Mouse (Mus musculus) forebrain, embryonic 16.5 days (tissue): ENCODE measurements around the gene Pcmt1. TPM values are rescaled to one million over a fixed set of nuclear protein-coding genes. Genes with fewer than 3 reads are reported as not detected.

Experiments used
- ATAC-seq: fragments of 200-750 bp; cut with Nextera tagmentation; 2 replicates; pipeline ENCODE4 v1.8.0; 2017; ENCODE audit warnings: mild to moderate bottlenecking, moderate library complexity
- H3K27ac ChIP-seq: fragments of 300-500 bp; sonication (generic); 2 replicates; pipeline ENCODE4 v1.5.1; 2014; ENCODE audit warnings: low read length, control low read depth
- H3K27me3 ChIP-seq: fragments of 300-500 bp; sonication (generic); replicated peaks from 2 replicates; pipeline ENCODE4 v1.6.1; 2014; ENCODE audit warnings: low read length; ENCODE audit not compliant: control insufficient read depth, insufficient read depth
- H3K36me3 ChIP-seq: fragments of 300-500 bp; sonication (generic); 2 replicates; pipeline ENCODE4 v1.6.1; 2014; ENCODE audit not compliant: control insufficient read depth, insufficient read depth
- H3K4me1 ChIP-seq: fragments of 300-500 bp; sonication (generic); replicated peaks from 2 replicates; pipeline ENCODE4 v1.6.1; 2014; ENCODE audit warnings: low read length; ENCODE audit not compliant: control insufficient read depth, insufficient read depth
- H3K4me2 ChIP-seq: fragments of 300-500 bp; sonication (generic); 2 replicates; pipeline ENCODE4 v1.6.1; 2014; ENCODE audit warnings: mild to moderate bottlenecking, low read length, control low read depth
- H3K4me3 ChIP-seq: fragments of 300-500 bp; sonication (generic); replicated peaks from 2 replicates; pipeline ENCODE4 v1.5.1; 2014; ENCODE audit warnings: mild to moderate bottlenecking, low read length, control low read depth
- H3K9ac ChIP-seq: fragments of 300-500 bp; sonication (generic); replicated peaks from 2 replicates; pipeline ENCODE4 v1.6.1; 2014; ENCODE audit warnings: low read depth, low read length, control low read depth
- H3K9me3 ChIP-seq: fragments of 300-500 bp; sonication (generic); 2 replicates; pipeline ENCODE4 v1.6.1; 2016; ENCODE audit warnings: low read length; ENCODE audit not compliant: control insufficient read depth
- WGBS: fragments of 180-500 bp; shearing (Covaris S2); extraction: QIAGEN DNeasy Blood & Tissue Kit; methylation state at CpG from one replicate; pipeline ENCODE4 v1.1.7; 2014; 5-methylcytosine and 5-hydroxymethylcytosine counted together
- polyA plus RNA-seq: library from polyadenylated mRNA; unstranded; fragments of >200 nt; fragmentation: Nextera tagmentation; extraction: Ambion mirVana; gene quantifications from 2 replicates; pipeline ENCODE4 v1.2.1, GENCODE M21; 2015

The Pcmt1 gene
- 170 and 173 TPM in 2 replicates for polyA plus RNA-seq

DNA sequence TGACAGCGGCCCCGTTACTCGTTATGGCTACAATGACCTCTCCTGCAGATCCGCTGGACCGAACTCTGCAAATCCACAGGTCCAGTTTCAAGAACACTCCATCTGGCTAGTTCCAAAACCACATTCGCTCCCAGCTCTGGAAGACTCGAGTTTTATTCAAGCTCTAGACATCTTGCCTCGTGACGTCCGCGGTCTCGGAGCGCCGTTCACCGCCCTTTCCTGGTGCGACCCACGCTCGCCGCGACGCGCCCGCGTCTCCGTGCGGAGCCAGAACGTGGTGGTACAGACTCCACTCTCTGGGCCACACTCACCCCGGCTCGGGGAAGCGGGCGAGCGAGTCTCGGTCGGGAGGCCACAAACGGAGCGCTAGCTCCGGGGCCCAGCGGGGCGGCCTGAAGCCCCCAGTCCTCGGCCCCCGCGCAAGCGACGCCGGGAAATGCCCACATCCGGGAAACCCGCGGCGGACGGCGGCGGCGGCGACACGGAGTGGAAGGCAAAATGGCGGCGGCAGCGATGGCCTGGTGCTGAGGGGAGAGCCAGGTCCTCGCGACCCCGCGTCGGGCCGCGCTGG lies at the start of gene Pcmt1, which contains the start of gene Lats1:
Gene Pcmt1, minus strand, starts transcription at position 406 of the 571 bp plus-strand sequence.
Gene Lats1, plus strand, starts transcription at position 484 of the 571 bp plus-strand sequence.
- WGBS, result under 1% methylated on average over 58 of the region's 65 CpGs
- Histone ChIP-seq H3K36me3 (peaks cover 10% of the 10 kb centered on the region), H3K4me1 (peaks cover 34% of the 10 kb centered on the region), H3K9ac (peak within 1 kb of the TSS; percentile 98), H3K27me3 (no peaks in the 10 kb centered on the region), H3K4me3 (peak within 1 kb of the TSS; percentile 93), H3K9me3 (no peaks in the 10 kb centered on the region), H3K4me2 (peak within 1 kb of the TSS; percentile 85), H3K27ac (peak within 1 kb of the TSS; percentile 95)
- ATAC-seq, result peak; percentile 88

DNA sequence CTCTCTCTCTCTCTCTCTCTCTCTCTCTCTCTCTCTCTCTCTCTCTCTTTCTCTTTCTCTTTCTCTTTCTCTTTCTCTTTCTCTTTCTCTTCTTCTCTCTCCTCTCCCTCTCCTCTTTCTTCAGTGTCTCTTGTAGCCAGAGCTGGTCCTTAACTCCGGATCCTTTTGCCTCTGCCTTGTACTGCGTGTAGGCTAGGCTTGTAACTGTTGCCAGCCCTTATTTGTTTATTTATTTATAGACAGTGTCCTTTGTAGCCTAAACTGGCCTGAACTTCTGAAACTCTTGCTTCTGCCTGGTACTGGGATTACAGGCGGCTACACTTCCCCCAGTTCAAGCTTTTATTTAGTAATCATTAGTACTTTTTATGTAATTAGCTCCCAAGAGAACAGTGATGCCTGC lies 46.1 kb upstream of the Pcmt1 start:
- H3K9ac ChIP-seq, result no peak overlapping the region
- peaks cover 17% of the 10 kb centered on the region for H3K4me1 ChIP-seq
- H3K27me3 ChIP-seq, result no peaks in the 10 kb centered on the region
- no peaks in the 10 kb centered on the region for H3K9me3 ChIP-seq
- no peaks in the 10 kb centered on the region for H3K36me3 ChIP-seq
- no peak overlapping the region for H3K27ac ChIP-seq
- ATAC-seq, result no peak
- H3K4me3 ChIP-seq, result no peak overlapping the region
- peak overlapping the region; percentile 92 for H3K4me2 ChIP-seq
- 17% methylated on average over 3 of the region's 3 CpGs for WGBS

DNA sequence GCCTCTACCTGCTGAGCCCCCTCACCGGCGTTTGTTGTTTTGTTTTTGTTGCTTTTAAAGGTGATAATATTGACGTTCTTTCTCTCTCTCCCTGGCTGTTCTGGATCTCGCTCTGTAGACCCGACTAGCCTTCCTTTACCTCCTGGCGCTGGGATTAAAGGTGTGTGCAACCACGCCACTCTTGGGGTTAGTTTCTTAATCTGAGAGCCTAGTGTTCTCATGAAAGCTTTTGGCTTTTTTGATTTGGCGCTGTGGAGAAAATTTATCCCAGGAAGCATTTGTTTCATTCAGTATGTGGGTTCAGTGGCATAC lies 45.5 kb upstream of the Pcmt1 start:
- WGBS, result 0% methylated on average over 8 of the region's 8 CpGs
- Histone ChIP-seq H3K9me3 (no peaks in the 10 kb centered on the region), H3K4me2 (peak overlapping the region; percentile 92), H3K9ac (peak overlapping the region; percentile 73), H3K36me3 (no peaks in the 10 kb centered on the region), H3K27ac (peak overlapping the region; percentile 71; the same call in 1 of the 2 replicates), H3K27me3 (no peaks in the 10 kb centered on the region), H3K4me1 (peaks cover 15% of the 10 kb centered on the region), H3K4me3 (peak overlapping the region; percentile 81)
- ATAC-seq, result no peak

DNA sequence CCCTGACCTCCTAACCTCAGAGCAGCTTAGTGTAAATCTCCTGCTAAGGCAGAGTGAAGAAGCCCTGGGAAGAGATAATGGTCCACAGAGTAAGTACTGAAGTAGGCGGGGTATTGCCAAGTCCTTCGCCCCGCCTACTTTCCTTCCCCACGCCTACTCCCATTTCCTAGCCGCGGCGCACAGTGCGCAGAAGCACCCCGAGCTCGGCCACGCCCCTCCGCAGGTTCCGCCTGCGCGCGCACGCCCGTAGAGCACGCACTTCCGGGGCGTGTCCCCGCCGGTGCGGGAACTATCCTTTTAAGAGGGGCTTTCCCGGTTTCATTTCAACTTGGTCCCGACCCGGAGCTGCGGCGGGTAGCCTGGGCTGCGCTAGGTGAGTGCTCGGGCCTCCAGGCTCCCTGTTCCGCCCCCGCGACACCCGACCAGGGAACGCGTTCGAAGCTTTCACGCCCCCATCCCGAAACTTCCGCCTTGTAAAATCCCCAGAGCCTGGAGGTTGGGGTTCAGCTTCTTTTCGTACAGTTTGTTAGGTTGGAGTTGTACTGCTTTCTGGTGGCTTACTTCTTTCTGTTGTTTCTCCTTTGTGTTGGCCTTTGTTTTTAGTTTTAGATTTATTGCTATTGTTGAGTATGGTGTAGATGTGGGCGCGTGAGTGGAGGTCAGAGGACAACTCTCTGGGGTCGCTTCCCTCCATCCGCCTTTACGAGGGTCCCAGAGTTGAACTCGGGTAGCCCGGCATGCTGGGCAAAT lies 45.0 kb upstream of the Pcmt1 start, which contains the start of gene Katna1:
Gene Katna1, plus strand, starts transcription at position 250 of the 750 bp plus-strand sequence.
- Histone ChIP-seq H3K4me3 (peak within 1 kb of the TSS; percentile 81), H3K27ac (peak within 1 kb of the TSS; percentile 71), H3K4me2 (peak within 1 kb of the TSS; percentile 92), H3K36me3 (no peaks in the 10 kb centered on the region), H3K9me3 (no peaks in the 10 kb centered on the region), H3K4me1 (peaks cover 12% of the 10 kb centered on the region), H3K27me3 (no peaks in the 10 kb centered on the region), H3K9ac (peak within 1 kb of the TSS; percentile 73)
- peak; percentile 99 for ATAC-seq
- WGBS, result under 1% methylated on average over 49 of the region's 49 CpGs

DNA sequence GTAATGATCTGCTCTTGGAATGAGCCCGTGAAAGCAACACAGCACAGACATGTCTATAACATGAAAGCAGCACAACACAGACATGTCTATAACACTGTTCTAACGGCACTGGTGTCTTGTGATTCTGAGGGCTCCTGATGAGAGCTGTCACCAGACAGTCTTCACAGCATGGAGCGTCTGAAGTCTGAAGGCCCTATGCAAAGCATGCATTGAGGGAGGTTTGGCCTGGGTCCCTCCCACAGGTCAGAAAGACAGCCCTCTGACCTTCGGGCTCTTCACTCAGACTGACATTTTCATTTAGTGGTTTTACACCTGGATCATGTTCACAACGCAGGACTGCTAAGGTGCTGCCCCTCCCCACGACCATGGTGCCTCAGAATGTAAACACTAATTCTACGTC lies 34.1 kb upstream of the Pcmt1 start:
- H3K27ac ChIP-seq, result no peak overlapping the region
- peaks cover 30% of the 10 kb centered on the region for H3K36me3 ChIP-seq
- WGBS, result 79% methylated on average over 7 of the region's 7 CpGs
- no peaks in the 10 kb centered on the region for H3K27me3 ChIP-seq
- no peak for ATAC-seq
- H3K4me1 ChIP-seq, result no peaks in the 10 kb centered on the region
- H3K9me3 ChIP-seq, result no peaks in the 10 kb centered on the region
- H3K4me3 ChIP-seq, result no peak overlapping the region
- H3K9ac ChIP-seq, result no peak overlapping the region
- no peak overlapping the region for H3K4me2 ChIP-seq

DNA sequence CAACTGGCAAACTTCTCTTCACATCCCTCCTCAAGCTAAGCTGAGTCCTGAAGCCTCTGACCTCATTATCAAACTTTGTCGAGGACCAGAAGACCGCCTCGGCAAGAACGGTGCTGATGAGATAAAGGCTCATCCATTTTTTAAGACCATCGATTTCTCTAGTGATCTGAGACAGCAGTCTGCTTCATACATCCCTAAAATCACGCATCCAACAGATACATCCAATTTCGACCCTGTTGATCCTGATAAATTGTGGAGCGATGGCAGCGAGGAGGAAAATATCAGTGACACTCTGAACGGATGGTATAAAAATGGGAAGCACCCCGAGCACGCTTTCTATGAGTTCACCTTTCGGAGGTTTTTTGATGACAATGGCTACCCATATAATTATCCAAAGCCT lies 31.6 kb upstream of the Pcmt1 start:
- ATAC-seq, result no peak
- Histone ChIP-seq H3K9ac (no peak overlapping the region), H3K9me3 (no peaks in the 10 kb centered on the region), H3K4me1 (no peaks in the 10 kb centered on the region), H3K27me3 (no peaks in the 10 kb centered on the region), H3K27ac (no peak overlapping the region), H3K36me3 (peaks cover 30% of the 10 kb centered on the region), H3K4me2 (no peak overlapping the region), H3K4me3 (no peak overlapping the region)
- 93% methylated on average over 13 of the region's 13 CpGs for WGBS

DNA sequence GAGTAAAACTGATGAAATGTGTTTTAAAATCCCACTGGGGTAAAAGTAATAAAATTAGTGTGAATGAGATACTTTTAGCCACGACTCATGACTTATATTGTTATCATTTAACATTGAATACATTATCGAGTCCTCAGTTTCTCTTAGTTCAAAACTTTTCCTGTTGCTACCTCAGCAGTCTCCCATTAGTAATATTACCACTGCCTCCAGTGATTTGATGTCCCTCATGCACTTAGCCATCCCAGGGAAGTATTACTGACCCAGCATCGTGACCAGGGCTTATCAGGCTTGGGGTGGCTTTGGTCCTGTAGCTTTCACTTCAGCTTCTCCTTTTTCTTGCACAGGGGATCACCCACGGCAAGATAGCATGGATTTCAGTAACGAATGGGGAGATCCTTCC lies 29.2 kb upstream of the Pcmt1 start:
- ATAC-seq, result no peak
- WGBS, result 89% methylated on average over 5 of the region's 5 CpGs
- H3K36me3 ChIP-seq, result peaks cover 33% of the 10 kb centered on the region
- no peak overlapping the region for H3K4me3 ChIP-seq
- no peaks in the 10 kb centered on the region for H3K27me3 ChIP-seq
- H3K4me1 ChIP-seq, result no peaks in the 10 kb centered on the region
- no peaks in the 10 kb centered on the region for H3K9me3 ChIP-seq
- no peak overlapping the region for H3K4me2 ChIP-seq
- no peak overlapping the region for H3K9ac ChIP-seq
- H3K27ac ChIP-seq, result no peak overlapping the region

DNA sequence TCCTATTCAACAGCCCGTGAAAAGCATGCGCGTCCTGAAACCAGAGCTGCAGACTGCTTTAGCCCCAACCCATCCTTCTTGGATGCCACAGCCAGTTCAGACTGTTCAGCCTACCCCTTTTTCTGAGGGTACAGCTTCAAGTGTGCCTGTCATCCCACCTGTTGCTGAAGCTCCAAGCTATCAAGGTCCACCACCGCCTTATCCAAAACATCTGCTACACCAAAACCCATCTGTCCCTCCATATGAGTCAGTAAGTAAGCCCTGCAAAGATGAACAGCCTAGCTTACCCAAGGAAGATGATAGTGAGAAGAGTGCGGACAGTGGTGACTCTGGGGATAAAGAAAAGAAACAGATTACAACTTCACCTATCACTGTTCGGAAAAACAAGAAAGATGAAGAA lies 21.6 kb upstream of the Pcmt1 start:
- Histone ChIP-seq H3K36me3 (peaks cover 45% of the 10 kb centered on the region), H3K9me3 (no peaks in the 10 kb centered on the region), H3K4me3 (no peak overlapping the region), H3K4me1 (no peaks in the 10 kb centered on the region), H3K9ac (no peak overlapping the region), H3K27ac (no peak overlapping the region), H3K27me3 (no peaks in the 10 kb centered on the region), H3K4me2 (no peak overlapping the region)
- no peak for ATAC-seq
- WGBS, result 98% methylated on average over 6 of the region's 6 CpGs

DNA sequence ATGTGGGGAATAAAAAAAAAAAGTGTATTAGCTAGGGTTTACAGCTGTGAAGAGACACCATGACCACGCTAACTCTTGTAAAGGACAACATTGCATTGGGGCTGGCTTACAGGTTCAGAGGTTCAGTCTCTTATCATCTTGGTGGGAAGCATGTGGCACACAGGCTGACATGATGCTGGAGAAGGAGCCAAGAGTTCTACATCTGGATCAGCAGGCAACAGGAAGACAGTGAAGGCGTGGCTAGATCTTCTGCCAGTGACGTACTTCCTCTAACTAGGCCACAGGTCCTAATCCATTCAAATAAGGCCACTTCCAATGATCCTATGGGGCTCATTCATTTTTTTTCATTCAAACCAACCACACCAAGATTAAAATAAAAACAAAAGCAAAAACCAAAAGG lies 19.2 kb upstream of the Pcmt1 start:
- no peak for ATAC-seq
- H3K27ac ChIP-seq, result no peak overlapping the region
- H3K4me3 ChIP-seq, result no peak overlapping the region
- no peaks in the 10 kb centered on the region for H3K9me3 ChIP-seq
- no peaks in the 10 kb centered on the region for H3K27me3 ChIP-seq
- no peaks in the 10 kb centered on the region for H3K4me1 ChIP-seq
- H3K36me3 ChIP-seq, result peaks cover 45% of the 10 kb centered on the region
- 87% methylated on average over 3 of the region's 3 CpGs for WGBS
- H3K4me2 ChIP-seq, result no peak overlapping the region
- H3K9ac ChIP-seq, result no peak overlapping the region
